Mouse (Mus musculus) small intestine, adult 2 months (tissue): ENCODE measurements around the gene Otulin.

Experiments used
- CTCF ChIP-seq: fragments of 200-500 bp; IDR thresholded peaks from 2 replicates; pipeline ENCODE4 v1.5.1; 2012; ENCODE audit warnings: low read depth, mild to moderate bottlenecking, control low read depth, inconsistent platforms, low read length, moderate library complexity, mixed read lengths; ENCODE audit not compliant: insufficient replicate concordance, insufficient read length; ENCODE audit errors: extremely low read depth
- POLR2A ChIP-seq: fragments of 200-500 bp; IDR thresholded peaks from 2 replicates; pipeline ENCODE4 v1.6.1; 2012; ENCODE audit warnings: low read depth, mild to moderate bottlenecking, control low read depth, inconsistent platforms, low read length, moderate library complexity

GRCm38 (mm10) chr15:27581640-27582039, 48.9 kb downstream of the Otulin start:
- TF ChIP-seq CTCF (no peak), POLR2A (no peak)
